Mouse (Mus musculus): ENCODE data around the gene Syt1. TPM values are rescaled to one million over a fixed set of nuclear protein-coding genes. Genes with fewer than 3 reads are reported as not detected.

Gene Syt1
- polyA plus RNA-seq, 1 experiment from 2014 or later, result 53.4 TPM

DNA sequence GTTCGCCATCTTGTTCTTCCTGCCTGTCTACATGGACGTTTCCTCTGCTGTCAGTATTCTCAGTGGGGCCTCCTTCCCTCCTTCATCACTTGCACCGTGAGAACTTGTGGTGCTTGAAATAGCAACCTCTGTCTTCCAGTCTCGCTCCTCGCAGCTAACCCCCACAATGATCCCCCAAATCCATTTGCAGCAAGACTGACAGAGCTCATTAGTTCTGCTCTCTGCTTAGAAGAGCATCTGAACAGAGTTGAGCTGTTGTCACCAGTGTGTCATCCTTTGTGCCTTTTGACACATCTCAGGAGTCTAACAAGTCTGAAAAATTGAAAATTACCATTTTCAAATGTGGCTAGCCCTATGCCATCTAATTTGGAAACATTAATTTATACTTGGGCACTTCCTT is 372.7 kb downstream of the Syt1 start:
- Histone ChIP-seq H3K9ac (ENCODE audit: low read length) (no peak overlapping the region), H3K4me1 (ENCODE audit: control insufficient read depth, insufficient read depth, low read length) (no peaks in the 10 kb centered on the region), H3K9me3 (replicated peaks; ENCODE audit: control insufficient read depth, low read length) (no peaks in the 10 kb centered on the region), H3K27ac (ENCODE audit: low read depth, low read length) (no peak overlapping the region), H3K36me3 (ENCODE audit: control insufficient read depth, insufficient read depth, low read length) (no peaks in the 10 kb centered on the region), H3K4me3 (ENCODE audit: low read depth, low read length) (no peak overlapping the region), H3K27me3 (replicated peaks; ENCODE audit: control insufficient read depth, insufficient read depth, low read length) (no peaks in the 10 kb centered on the region), H3K4me2 (ENCODE audit: low read length) (no peak overlapping the region)
- 69% methylated on average over 5 of the region's 5 CpGs for whole genome bisulfite sequencing
- DNase-seq (ENCODE audit: low spot score) (no peak), ATAC-seq (no peak)

DNA sequence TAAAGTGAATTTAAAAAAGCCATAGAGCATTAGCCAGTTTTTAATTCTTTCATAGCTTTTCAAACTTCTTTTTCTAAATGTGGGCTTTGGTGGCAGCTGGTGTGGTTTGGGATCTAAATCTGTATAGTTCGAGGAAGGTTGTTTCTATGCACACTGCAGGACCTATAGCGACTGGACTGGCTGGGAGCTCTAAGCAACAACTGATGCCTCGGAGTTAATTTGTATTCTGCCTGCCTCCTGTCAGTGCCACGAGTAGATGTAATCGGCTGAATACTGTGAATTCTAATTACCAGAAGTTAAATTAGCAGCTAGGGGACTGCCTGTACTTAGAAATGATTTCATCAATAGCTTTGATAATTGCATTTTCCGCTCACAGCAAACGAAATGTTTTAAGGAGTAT is 374.7 kb downstream of the Syt1 start:
- H3K9me3 ChIP-seq (replicated peaks; ENCODE audit: control insufficient read depth, low read length), result no peaks in the 10 kb centered on the region
- H3K27me3 ChIP-seq (replicated peaks; ENCODE audit: control insufficient read depth, insufficient read depth, low read length), result no peaks in the 10 kb centered on the region
- no peaks in the 10 kb centered on the region for H3K4me1 ChIP-seq (ENCODE audit: control insufficient read depth, insufficient read depth, low read length)
- WGBS, result 46% methylated on average over 7 of the region's 7 CpGs
- no peaks in the 10 kb centered on the region for H3K36me3 ChIP-seq (ENCODE audit: control insufficient read depth, insufficient read depth, low read length)
- DNase-seq (ENCODE audit: low spot score) (peak; percentile 19), ATAC-seq (no peak)
- H3K9ac ChIP-seq (ENCODE audit: low read length), result no peak overlapping the region
- no peak overlapping the region for H3K27ac ChIP-seq (ENCODE audit: low read depth, low read length)
- no peak overlapping the region for H3K4me3 ChIP-seq (ENCODE audit: low read depth, low read length)
- no peak overlapping the region for H3K4me2 ChIP-seq (ENCODE audit: low read length)

- H3K4me1 ChIP-seq (ENCODE audit: control insufficient read depth, insufficient read depth, low read length), result no peaks in the 10 kb centered on the region
Measured at GRCm38 (mm10) chr10:108635616-108636015, 375.2 kb downstream of the Syt1 start.

GRCm38 (mm10) chr10:108630841-108631240 is 379.9 kb downstream of the Syt1 start:
- ATAC-seq (no peak), DNase-seq (ENCODE audit: low spot score) (no peak)
- Histone ChIP-seq H3K9me3 (replicated peaks; ENCODE audit: control insufficient read depth, low read length) (no peaks in the 10 kb centered on the region), H3K27ac (ENCODE audit: low read depth, low read length) (no peak overlapping the region), H3K9ac (ENCODE audit: low read length) (no peak overlapping the region), H3K27me3 (replicated peaks; ENCODE audit: control insufficient read depth, insufficient read depth, low read length) (no peaks in the 10 kb centered on the region), H3K4me3 (ENCODE audit: low read depth, low read length) (no peak overlapping the region), H3K36me3 (ENCODE audit: control insufficient read depth, insufficient read depth, low read length) (no peaks in the 10 kb centered on the region), H3K4me1 (ENCODE audit: control insufficient read depth, insufficient read depth, low read length) (no peaks in the 10 kb centered on the region), H3K4me2 (ENCODE audit: low read length) (no peak overlapping the region)
- 90% methylated on average over 8 of the region's 8 CpGs for WGBS

More at GRCm38 (mm10) chr10:108635616-108636015, 375.2 kb downstream of the Syt1 start:
- H3K36me3 ChIP-seq (ENCODE audit: control insufficient read depth, insufficient read depth, low read length), result no peaks in the 10 kb centered on the region
- no peak overlapping the region for H3K27ac ChIP-seq (ENCODE audit: low read depth, low read length)
- 88% methylated on average over 4 of the region's 4 CpGs for WGBS
- H3K4me2 ChIP-seq (ENCODE audit: low read length), result no peak overlapping the region
- no peaks in the 10 kb centered on the region for H3K9me3 ChIP-seq (replicated peaks; ENCODE audit: control insufficient read depth, low read length)
- DNase-seq (ENCODE audit: low spot score), result no peak
- no peak for ATAC-seq
- H3K27me3 ChIP-seq (replicated peaks; ENCODE audit: control insufficient read depth, insufficient read depth, low read length), result no peaks in the 10 kb centered on the region
- no peak overlapping the region for H3K9ac ChIP-seq (ENCODE audit: low read length)
- no peak overlapping the region for H3K4me3 ChIP-seq (ENCODE audit: low read depth, low read length)

GRCm38 (mm10) chr10:108626404-108626803 is 384.4 kb downstream of the Syt1 start:
- WGBS, result 66% methylated on average over 3 of the region's 3 CpGs
- Histone ChIP-seq H3K36me3 (ENCODE audit: control insufficient read depth, insufficient read depth, low read length) (no peaks in the 10 kb centered on the region), H3K27me3 (replicated peaks; ENCODE audit: control insufficient read depth, insufficient read depth, low read length) (no peaks in the 10 kb centered on the region), H3K27ac (ENCODE audit: low read depth, low read length) (no peak overlapping the region), H3K4me1 (ENCODE audit: control insufficient read depth, insufficient read depth, low read length) (no peaks in the 10 kb centered on the region), H3K9me3 (replicated peaks; ENCODE audit: control insufficient read depth, low read length) (no peaks in the 10 kb centered on the region), H3K4me2 (ENCODE audit: low read length) (no peak overlapping the region), H3K4me3 (ENCODE audit: low read depth, low read length) (no peak overlapping the region), H3K9ac (ENCODE audit: low read length) (no peak overlapping the region)
- DNase-seq (ENCODE audit: low spot score) (no peak), ATAC-seq (no peak)

- H3K27me3 ChIP-seq (replicated peaks; ENCODE audit: control insufficient read depth, insufficient read depth, low read length), result no peaks in the 10 kb centered on the region
- no peaks in the 10 kb centered on the region for H3K9me3 ChIP-seq (replicated peaks; ENCODE audit: control insufficient read depth, low read length)
- no peaks in the 10 kb centered on the region for H3K36me3 ChIP-seq (ENCODE audit: control insufficient read depth, insufficient read depth, low read length)
- no peak overlapping the region for H3K27ac ChIP-seq (ENCODE audit: low read depth, low read length)
- no peaks in the 10 kb centered on the region for H3K4me1 ChIP-seq (ENCODE audit: control insufficient read depth, insufficient read depth, low read length)
- no peak overlapping the region for H3K9ac ChIP-seq (ENCODE audit: low read length)
- DNase-seq (ENCODE audit: low spot score) (no peak), ATAC-seq (peak; percentile 50; the same call in 1 of the 2 replicates)
- 57% methylated on average over 4 of the region's 4 CpGs for WGBS
- H3K4me3 ChIP-seq (ENCODE audit: low read depth, low read length), result no peak overlapping the region
- H3K4me2 ChIP-seq (ENCODE audit: low read length), result no peak overlapping the region
Measured at GRCm38 (mm10) chr10:108623002-108623401, 387.8 kb downstream of the Syt1 start.

DNA sequence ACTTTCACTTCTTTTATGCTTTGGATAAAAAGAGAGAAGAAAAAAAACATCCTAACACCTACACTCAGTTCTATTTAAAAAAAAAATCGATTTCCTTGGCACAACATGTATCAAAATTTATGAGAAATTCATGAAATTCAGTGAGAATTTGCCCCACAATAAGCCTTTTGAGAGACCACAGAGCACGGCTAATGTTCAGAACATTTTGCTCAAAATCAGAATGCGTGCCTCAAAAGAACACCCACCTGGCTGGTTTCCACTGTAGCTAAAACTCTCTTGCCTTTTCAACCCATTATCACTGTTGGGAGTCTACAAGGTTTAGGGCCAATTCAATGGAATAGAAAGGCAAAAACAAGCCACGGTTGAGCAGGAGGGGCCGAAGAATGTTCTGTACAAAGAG is 390.9 kb downstream of the Syt1 start:
- Histone ChIP-seq H3K27ac (ENCODE audit: low read depth, low read length) (no peak overlapping the region), H3K4me3 (ENCODE audit: low read depth, low read length) (no peak overlapping the region), H3K9ac (ENCODE audit: low read length) (no peak overlapping the region), H3K36me3 (ENCODE audit: control insufficient read depth, insufficient read depth, low read length) (no peaks in the 10 kb centered on the region), H3K27me3 (replicated peaks; ENCODE audit: control insufficient read depth, insufficient read depth, low read length) (no peaks in the 10 kb centered on the region), H3K9me3 (replicated peaks; ENCODE audit: control insufficient read depth, low read length) (no peaks in the 10 kb centered on the region), H3K4me1 (ENCODE audit: control insufficient read depth, insufficient read depth, low read length) (no peaks in the 10 kb centered on the region), H3K4me2 (ENCODE audit: low read length) (no peak overlapping the region)
- DNase-seq (ENCODE audit: low spot score) (no peak), ATAC-seq (no peak)
- WGBS, result 81% methylated on average over 5 of the region's 5 CpGs

GRCm38 (mm10) chr10:108619217-108619616 is 391.6 kb downstream of the Syt1 start:
- Histone ChIP-seq H3K4me2 (ENCODE audit: low read length) (no peak overlapping the region), H3K27ac (ENCODE audit: low read depth, low read length) (no peak overlapping the region), H3K27me3 (replicated peaks; ENCODE audit: control insufficient read depth, insufficient read depth, low read length) (no peaks in the 10 kb centered on the region), H3K9ac (ENCODE audit: low read length) (no peak overlapping the region), H3K9me3 (replicated peaks; ENCODE audit: control insufficient read depth, low read length) (no peaks in the 10 kb centered on the region), H3K36me3 (ENCODE audit: control insufficient read depth, insufficient read depth, low read length) (no peaks in the 10 kb centered on the region), H3K4me1 (ENCODE audit: control insufficient read depth, insufficient read depth, low read length) (no peaks in the 10 kb centered on the region), H3K4me3 (ENCODE audit: low read depth, low read length) (no peak overlapping the region)
- ATAC-seq, result no peak
- no peak for DNase-seq (ENCODE audit: low spot score)
- WGBS, result 92% methylated on average over 5 of the region's 5 CpGs

GRCm38 (mm10) chr10:108610057-108610644 is 400.6 kb downstream of the Syt1 start:
- H3K4me1 ChIP-seq (ENCODE audit: control insufficient read depth, insufficient read depth, low read length), result no peaks in the 10 kb centered on the region
- H3K4me2 ChIP-seq (ENCODE audit: low read length), result no peak overlapping the region
- H3K27ac ChIP-seq (ENCODE audit: low read depth, low read length), result no peak overlapping the region
- no peak overlapping the region for H3K9ac ChIP-seq (ENCODE audit: low read length)
- no peak overlapping the region for H3K4me3 ChIP-seq (ENCODE audit: low read depth, low read length)
- no peaks in the 10 kb centered on the region for H3K27me3 ChIP-seq (replicated peaks; ENCODE audit: control insufficient read depth, insufficient read depth, low read length)
- 0 out of 2 replicates have a peak, but pooled peaks have one; percentile 23 for ATAC-seq
- no peaks in the 10 kb centered on the region for H3K36me3 ChIP-seq (ENCODE audit: control insufficient read depth, insufficient read depth, low read length)
- DNase-seq (ENCODE audit: low spot score), result no peak
- 76% methylated on average over 14 of the region's 14 CpGs for WGBS
- H3K9me3 ChIP-seq (replicated peaks; ENCODE audit: control insufficient read depth, low read length), result no peaks in the 10 kb centered on the region
